Mouse (Mus musculus) CD4-positive helper T cell, adult 2 months (primary cell): ENCODE results near the gene Trim59.
"Not testable (repeated sequence)": the region's sequence is repeated elsewhere in the genome, so short reads cannot be mapped to it uniquely, and the experiment has no call there.

Experiments
- DNase-seq: peaks from one replicate; pipeline ENCODE4 v3.0.0-alpha.2; 2012; ENCODE audit warnings: low read depth, missing footprints, low spot score

Gene Trim59

GRCm38 (mm10) chr3:69044645-69045399 is at the start of gene Trim59:
Trim59 (minus strand) TSS chr3:69044755.
- peak; percentile 93 for DNase-seq

DNA sequence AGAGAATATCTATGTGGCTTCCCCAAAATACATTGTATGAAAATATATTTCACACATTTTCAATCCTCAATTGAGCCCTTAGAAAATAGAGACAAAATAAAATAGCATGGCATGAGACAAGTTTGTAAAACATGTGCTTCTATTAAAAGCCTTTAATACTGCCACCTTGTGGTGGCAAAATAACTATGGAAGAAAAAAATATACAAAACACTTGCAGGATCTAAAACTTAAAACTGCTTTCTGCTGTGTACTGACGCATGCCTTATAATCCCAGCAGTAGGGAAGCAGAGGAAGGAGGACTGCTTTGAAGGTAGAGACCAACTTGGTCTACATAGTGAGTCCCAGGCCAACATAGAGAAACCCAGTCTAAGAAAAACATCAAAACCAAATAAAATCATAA is 19.4 kb upstream of the Trim59 start:
- peak; percentile 62 for DNase-seq

- no peak for DNase-seq
These were observed 18.2 kb upstream of the Trim59 start for GRCm38 (mm10) chr3:69062764-69063163.

DNA sequence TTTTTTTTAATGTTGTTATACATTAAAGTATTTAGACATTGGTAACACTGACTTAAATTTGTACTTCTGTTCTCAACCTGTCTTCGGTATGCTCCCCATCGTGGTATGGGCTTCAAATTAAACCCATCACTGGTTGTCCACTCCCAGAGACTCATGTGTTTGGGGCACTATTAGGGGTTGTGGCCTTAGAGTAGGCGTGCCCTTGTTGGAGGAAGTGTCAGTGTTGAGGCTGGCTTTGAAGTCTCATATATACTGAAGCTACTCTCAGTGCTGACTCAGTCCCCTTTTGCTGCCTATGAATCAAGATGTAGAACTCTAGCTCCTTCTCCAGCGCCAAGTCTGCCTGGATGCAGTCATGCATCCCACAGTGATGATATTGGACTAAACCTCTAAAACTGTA is 16.1 kb upstream of the Trim59 start:
- no peak for DNase-seq

- no peak for DNase-seq
These were observed 11.3 kb upstream of the Trim59 start for GRCm38 (mm10) chr3:69055871-69056270.

DNA sequence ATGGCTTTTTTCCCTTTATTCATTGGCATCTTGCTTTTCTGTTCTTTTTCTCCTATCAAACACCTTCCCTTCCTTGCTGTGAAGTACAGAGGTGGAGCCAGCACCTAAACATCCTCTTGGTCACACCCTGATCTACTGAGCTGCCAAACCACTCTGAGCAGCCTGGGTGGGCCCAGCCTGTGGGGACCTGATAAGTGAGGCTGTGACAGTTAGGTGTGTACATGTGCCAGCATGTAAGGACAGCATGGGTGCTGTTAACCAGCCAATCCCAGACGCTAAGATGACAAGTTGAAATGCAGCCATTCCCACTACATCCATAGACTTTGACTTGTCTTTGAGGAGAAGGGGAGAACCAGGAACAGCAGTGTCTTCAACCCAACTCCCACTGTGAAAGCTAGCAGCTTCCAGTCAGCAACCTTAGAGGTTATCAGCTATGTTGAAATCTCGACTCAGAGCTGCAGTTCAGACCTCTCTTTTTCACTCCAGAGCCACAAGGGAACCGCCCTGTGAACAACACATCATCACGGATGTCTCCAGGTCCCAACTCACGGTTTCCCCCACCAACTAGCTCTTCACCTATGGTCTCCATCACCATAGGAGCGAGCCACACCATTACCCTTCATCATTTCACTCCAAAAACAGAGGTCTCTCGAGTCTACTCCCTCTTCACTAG is 10.3 kb upstream of the Trim59 start:
- no peak for DNase-seq

GRCm38 (mm10) chr3:69051894-69052293 is 7.3 kb upstream of the Trim59 start:
- DNase-seq = no peak

- no peak for DNase-seq
These were observed 4.5 kb upstream of the Trim59 start for GRCm38 (mm10) chr3:69049011-69049410.

GRCm38 (mm10) chr3:69047684-69048083 is 3.1 kb upstream of the Trim59 start:
- no peak for DNase-seq

- no peak for DNase-seq
These were observed 2.0 kb upstream of the Trim59 start for GRCm38 (mm10) chr3:69046509-69046908.

DNA sequence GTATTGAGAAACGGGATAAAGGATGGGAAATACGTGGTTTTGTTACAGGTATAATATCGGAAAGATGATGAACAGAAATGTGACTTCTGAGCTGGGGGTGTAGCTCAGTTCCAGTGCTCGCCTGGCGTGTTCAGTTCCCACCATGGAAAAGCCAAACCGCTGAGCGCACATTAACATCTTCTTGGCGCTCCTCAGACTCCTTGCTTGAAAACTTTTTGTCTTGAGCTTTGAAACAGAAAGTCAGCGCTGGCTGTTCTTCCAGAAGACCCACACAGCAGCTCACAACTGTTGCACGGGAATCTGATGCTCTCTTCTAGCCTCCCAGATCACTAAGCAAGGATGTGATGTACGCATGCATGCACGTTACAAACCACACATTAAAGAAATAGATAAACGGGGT is 1.2 kb upstream of the Trim59 start:
- no peak for DNase-seq

DNA sequence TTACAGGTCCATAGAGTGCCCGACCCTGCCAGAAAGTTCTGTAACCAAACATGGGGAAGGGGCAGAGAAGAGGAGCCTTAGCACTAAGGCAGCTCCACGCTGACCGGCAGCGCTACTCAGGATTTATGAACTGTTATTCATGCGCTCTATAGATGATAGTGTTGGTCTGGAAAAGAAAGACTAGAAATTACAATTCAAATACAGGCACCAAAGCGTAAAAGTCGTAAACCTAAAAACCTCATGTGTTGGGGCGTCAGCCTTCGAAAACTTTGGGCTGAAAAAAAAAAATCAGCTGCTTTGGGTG is 797 bp upstream of the Trim59 start:
- DNase-seq = no peak

GRCm38 (mm10) chr3:69044167-69044591 is 376 bp downstream of the Trim59 start:
- DNase-seq = no peak

GRCm38 (mm10) chr3:69041298-69041697 is 3.3 kb downstream of the Trim59 start:
- peak; percentile 74 for DNase-seq

DNA sequence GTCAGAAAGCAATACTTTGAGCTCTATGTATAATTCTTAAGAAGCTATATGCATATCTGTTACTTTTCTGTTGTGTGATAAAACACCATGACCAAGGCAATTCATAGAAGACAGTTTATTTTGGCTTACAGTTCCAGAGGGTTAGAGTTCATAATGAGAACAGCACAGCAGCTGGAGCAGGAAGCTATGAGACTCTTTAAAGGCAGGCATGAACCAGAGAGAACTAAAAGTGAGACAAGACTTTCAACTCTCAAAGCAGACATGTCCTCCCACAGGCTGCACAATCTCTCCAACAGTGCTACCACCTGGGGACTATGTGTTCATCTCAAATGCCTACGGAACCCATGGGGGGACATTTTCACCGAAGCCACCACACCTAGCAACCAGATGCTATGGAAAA is 4.5 kb downstream of the Trim59 start:
- DNase-seq = peak; percentile 28

GRCm38 (mm10) chr3:69026133-69026783 is 18.3 kb downstream of the Trim59 start:
- peak; percentile 38 for DNase-seq

GRCm38 (mm10) chr3:69020764-69021163 is 23.8 kb downstream of the Trim59 start:
- DNase-seq = no peak

- peak; percentile 52 for DNase-seq
These were observed 24.3 kb downstream of the Trim59 start for GRCm38 (mm10) chr3:69020285-69020684.

- not testable (repeated sequence) for DNase-seq
These were observed 25.9 kb downstream of the Trim59 start for GRCm38 (mm10) chr3:69018635-69019034.

- no peak for DNase-seq
These were observed 27.4 kb downstream of the Trim59 start for GRCm38 (mm10) chr3:69017181-69017580.

DNA sequence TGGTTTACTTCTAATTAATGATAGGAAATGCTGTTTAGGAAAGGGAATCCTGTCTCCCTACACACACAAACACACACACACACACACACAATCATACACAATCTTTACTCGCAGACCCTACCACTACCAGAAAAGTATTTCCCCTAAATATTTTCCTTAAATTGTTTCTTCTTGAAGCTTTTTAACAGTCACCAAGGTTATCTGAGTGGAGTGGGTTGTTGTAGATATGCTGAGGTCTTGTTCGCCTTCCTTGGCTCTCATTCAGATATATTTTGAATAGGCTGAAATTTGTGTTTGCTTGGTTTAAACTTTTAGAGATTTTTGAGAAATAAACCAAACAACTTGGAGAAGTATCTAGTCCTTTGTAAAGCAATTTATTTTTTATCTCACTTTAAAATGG is 35.7 kb downstream of the Trim59 start:
- DNase-seq = no peak

DNA sequence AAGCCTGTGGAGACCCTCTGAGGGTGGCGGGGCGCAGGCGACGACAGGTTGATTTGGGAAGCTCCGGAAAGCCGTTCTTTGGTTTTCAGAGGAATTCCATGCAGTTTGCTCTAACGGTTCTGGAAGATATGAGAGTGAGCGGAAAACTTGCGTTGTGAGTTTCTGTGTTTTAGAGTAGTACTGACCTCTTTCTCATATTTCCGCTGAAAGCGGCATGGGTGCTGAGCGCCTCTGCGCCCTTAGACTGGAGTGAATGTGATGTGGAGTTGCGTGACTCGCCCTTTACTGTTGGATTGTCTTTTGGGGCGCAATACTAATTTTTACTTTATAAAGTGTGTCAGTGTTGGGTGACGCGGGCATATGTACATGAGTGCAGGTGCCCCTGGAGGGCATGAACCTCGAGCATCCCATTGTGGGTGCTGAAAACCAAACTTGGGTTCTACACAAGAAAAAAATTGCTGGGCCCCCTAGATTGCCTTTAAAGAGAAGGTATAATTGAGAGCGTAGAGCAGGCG is 38.3 kb downstream of the Trim59 start:
- peak; percentile 58 for DNase-seq
